Mouse (Mus musculus) adrenal gland, adult 2 months (tissue): ENCODE results near the gene Gm49358. TPM values are rescaled to one million over a fixed set of nuclear protein-coding genes. Genes with fewer than 3 reads are reported as not detected.

Experiments
- DNase-seq: peaks from one replicate; pipeline ENCODE4 v3.0.0; 2021
- polyA plus RNA-seq: library from polyadenylated mRNA; depleted of rRNA; stranded (reverse); fragments of >200 nt; gene quantifications from 2 replicates; pipeline ENCODE4 v1.2.3, GENCODE M21; 2012
- total RNA-seq, 2 experiments: library from RNA; stranded (reverse); gene quantifications; 2 replicates each; pipeline ENCODE4 v1.2.3; 2021

The Gm49358 gene
- total and polyA plus RNA-seq, 3 experiments, result 20.1 to 23.6 TPM; not detected in 1

- DNase-seq, result peak; percentile 99
Observed at GRCm38 (mm10) chr10:86778398-86779116, 14.8 kb downstream of the Gm49358 start, which contains the start of gene Nt5dc3. Nt5dc3 (plus strand) TSS chr10:86779005.

DNA sequence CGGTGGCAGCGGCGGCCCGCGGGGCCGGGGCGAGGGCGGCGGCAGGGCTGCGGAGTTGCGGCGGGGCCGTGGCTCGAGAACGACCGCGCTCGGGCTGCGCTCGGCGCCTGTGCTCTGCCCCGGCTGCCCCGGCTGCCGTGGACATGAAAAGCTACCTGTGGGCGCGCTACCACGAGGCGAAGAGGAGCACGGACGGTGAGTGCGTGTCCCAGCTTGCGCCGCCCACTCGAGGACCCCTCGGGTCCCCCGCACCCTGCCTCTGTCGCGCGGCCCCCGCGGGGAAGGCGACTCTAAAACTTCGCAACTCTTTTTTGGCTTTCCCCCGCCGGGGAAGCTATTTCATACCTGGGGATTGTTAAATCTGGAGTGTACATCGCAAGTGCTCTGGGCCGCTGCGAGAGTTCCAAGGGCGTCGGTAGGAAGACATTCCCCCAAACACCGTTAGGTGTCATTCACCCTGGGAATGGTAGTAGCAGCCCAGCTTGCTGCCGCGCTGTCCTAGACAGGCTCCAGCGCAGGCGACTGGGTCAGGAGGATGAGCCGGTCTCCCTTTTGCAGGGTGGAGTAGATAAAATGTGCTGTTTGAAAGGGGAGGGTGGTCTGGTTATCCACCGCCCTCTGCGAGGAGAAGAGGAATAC lies 15.5 kb downstream of the Gm49358 start:
- peak; percentile 64 for DNase-seq

GRCm38 (mm10) chr10:86779816-86780500 lies 16.2 kb downstream of the Gm49358 start:
- DNase-seq, result no peak

DNA sequence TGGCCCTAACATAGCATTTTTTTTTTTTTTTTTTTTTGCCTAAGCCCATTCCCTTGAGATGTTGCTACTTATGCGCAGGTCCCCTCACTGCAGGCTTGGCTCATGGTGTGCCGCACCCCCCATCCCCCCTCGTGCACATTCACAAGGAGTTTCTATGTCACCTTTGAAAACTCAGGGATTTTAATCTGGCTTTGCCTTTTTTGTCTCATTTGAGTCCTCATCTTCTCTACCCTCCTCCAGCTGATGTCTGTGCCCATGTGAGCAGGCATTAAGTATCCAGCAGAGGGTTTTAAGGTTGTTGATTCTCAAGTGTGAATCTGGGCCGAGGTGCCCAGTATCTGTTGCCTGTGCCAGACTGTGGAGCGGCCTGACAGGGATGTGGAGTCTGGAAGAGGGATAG lies 17.9 kb downstream of the Gm49358 start:
- DNase-seq, result no peak

DNA sequence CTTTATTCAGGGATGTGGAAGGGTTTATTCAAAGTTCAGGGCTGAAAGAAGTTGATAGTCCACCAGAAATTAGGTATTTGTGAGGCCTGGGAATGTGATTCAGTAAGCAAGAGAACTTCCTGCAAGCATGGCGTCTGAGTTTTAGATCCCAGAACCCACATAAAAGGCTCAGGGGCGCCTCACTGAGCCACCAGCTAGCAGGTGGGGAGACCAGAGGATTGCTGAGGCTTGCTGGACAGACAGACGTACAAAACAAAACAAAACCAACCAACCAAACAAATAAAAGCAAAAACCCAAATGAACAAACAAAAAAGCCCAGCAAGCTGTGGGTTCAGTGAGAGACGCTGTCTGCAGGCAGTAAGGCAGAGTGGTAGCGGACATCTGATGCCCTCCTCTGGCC lies 18.9 kb downstream of the Gm49358 start:
- DNase-seq, result no peak

DNA sequence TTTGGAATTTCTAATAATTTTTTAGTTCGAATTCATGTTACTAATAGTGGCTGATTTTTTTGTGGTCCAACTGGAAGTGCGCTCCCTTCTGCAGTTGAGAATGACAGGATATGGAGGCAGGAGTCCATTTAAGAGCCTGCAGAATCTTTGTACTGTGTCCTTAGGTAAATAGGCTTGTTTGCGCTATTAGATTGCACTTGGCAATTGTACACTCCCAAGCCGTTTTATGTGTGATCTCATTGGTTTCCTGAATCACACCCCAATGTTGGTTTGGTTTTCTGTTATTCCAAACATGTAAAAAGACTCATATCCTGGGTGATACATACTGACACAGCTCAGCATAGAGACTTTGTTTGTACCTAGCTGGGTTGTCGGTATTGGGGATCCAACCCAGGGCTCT lies 19.8 kb downstream of the Gm49358 start:
- DNase-seq, result no peak

DNA sequence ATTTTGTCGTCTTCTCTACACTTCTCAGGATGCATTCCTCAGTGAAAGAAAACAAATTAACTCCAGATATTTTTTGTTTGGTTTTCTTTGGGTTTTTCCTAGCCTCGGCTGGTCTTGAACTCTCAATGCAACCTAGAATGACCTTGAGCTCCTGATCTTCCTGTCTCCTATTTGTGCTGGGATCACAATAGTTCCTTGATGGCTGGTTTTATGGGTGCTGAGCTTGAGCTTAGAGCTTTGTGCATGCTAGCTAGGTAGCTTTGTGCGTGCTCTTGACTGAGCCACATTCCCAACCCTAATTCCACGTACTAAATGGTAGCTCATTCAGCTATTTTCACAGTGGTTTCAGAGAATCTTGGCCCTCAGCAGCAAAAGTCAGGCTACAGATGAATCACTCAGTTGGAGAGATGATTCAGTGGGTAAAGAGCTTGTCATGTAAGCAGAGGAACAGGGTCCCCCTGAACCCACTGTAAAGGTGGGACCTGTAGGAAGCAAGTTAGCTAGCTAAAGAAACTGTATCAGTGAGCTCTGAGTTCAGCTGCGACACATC lies 20.4 kb downstream of the Gm49358 start:
- peak; percentile 40 for DNase-seq

GRCm38 (mm10) chr10:86785396-86785795 lies 21.6 kb downstream of the Gm49358 start:
- DNase-seq, result peak; percentile 15

DNA sequence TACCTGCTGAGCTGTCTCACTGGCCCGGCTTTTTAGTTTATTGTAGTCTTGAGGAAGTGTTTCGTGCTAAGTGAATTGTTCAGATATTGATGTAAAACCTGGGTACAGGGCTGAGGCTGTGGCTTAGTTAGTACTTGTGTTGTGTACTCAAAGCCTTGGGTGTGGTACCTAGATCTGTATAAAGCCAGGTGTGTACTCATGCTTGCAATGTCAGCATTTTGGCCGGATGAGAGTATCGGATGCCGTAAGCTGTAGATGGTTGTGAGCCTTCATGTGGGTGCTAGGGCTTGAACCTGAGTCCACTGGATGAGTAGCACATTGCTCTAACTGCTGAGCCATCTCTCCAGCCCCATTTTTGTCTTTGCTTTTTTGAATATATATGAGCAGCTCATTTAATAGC lies 22.3 kb downstream of the Gm49358 start:
- DNase-seq, result no peak

DNA sequence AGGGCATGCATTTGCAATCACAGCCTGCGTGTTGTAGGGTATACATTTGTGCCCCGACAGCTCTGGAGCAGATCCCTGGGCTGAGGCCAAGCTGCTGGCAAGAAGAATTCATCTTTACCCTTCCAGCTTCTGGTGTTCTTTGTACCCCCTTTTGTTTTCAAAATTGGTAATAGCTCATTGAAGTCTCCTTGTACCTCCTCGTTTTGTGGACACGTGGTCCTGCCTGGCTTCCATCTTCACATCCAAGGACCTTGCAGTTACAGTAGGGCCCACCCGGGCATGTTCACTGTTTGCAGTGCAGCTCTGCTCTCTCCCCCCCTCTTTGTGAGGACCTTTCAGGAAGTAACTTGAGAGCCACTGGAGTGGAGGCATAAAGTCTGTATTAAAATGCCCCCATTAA lies 24.4 kb downstream of the Gm49358 start:
- DNase-seq, result peak; percentile 32

DNA sequence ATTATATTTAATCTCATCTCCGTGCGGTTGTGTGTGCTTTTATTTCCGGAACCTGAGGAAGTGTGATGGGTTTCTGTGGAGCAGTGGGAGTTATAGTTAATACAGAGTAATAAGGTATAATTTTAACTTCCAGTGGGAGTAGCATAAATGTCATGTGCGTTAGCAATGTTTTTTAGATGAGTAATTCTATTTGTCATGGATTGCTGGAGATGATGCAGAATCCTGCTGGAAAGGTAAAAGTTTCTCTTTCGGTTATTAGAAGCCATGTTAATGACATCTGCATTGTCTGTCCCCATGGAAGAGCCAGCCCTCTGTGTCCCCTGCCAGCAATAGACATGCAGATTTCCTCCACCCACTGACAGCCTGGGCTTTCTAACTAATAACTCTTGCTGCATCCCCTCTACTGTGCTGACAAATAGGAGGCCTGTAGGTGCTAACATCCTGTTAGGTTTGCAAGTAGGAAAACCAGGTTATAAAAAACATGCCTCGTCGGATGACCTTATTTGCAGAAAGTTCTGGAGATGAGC lies 25.4 kb downstream of the Gm49358 start:
- DNase-seq, result no peak

DNA sequence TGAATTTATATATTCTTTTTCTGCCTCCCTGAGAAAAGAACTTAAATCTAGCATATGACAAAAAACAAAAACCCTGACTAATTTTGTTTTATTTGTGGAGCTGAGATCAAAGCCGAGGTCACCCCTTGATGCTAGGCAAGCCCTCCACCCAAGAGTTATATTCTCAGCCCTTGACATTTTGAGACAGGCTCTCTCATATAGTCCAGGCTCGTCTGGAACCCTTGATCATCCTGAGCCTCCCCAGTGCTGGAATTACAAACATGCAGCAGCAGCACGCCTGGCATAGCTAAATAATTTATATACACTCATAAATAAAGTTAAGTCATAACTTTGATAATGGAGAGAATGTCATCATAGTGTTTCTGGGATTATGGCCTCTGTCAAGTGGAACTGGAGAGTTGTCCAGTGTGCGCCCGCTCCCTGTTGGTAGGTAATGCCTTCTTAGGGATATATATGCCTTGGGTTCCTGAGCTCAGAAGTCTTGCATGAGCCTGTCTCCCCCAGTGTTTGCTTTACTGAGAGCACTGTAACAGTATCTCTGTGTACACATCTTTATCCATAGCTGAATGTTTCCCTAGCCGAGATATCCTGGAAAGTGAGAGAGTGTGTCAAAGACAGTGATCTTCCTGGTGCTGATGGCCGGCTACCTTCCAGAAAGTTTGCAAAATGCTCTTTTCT lies 27.9 kb downstream of the Gm49358 start:
- DNase-seq, result peak; percentile 54

GRCm38 (mm10) chr10:86793509-86793951 lies 29.8 kb downstream of the Gm49358 start:
- DNase-seq, result peak; percentile 77

- no peak for DNase-seq
Observed at GRCm38 (mm10) chr10:86794196-86794595, 30.4 kb downstream of the Gm49358 start.

DNA sequence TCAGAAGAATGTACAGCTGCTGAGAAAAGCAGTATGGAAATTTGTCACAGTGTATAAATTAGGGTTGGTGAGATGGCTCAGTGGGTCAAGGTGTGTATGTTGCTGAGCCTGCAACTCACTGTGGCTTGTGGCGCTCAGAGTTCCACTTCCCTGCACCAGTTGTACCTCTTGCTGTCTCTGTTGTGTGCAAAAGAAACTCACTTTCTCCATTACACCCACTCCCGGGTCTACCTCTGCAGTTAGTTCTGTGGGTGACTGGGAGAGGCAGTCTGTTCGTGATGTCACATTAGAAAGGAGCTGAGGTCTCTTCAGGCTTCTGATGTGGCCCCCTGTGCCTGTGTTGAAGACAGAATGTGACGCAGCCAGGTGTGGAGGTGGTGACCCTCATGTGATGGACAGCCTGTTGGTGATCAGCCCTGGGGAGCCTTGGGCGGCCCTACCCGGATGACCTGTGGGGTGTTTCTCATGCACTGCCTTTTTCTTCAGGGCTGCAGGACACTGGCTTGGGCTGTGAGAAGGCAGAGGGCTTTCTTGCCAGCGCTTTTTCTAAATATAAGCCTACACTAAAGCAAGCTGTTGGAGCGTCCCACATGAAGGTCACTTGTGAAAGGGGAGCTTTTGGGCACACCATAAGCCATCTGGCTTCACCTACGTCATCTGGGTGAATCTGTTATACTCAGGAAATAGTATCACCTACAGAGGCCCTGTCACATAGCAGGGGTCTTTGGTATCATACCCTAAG lies 31.2 kb downstream of the Gm49358 start:
- peak; percentile 37 for DNase-seq

GRCm38 (mm10) chr10:86796073-86796741 lies 32.4 kb downstream of the Gm49358 start:
- no peak for DNase-seq

- no peak for DNase-seq
Observed at GRCm38 (mm10) chr10:86807362-86807761, 43.6 kb downstream of the Gm49358 start.

DNA sequence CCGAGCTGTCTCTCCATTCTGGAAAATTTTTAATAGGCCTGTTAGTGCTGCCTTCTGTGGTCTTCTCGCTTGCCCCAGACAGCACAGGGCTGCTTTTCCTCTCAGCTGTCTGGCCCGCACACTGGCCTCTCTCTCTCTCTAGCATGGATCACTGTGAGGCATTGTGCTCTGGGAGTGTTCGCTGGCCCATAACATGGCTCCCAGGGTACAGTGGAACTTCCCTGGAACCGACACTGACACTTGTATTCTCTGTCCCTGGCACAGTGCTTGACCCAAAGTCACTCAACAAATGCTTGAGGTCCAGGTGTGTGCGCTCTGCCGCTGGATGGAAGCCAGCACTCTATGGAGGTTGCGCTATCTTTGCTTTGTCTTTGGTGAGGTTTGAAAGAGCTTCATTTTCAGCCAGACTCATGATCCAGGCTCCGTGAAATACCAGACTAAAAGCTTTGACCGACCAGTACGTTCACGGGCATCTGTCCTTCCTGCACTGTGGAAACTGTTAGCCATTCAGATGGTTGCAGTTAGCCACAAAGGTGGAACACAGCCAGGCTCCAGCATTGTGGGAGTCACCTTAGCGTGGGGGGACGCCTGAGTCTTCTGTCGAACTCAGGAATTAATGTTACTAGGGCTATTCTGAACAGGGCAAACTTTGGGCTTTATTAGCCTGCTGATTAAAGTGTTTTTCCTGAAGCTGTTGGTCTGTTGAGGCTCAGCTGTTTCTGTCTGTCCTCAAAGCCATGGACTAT lies 44.4 kb downstream of the Gm49358 start:
- DNase-seq, result no peak

DNA sequence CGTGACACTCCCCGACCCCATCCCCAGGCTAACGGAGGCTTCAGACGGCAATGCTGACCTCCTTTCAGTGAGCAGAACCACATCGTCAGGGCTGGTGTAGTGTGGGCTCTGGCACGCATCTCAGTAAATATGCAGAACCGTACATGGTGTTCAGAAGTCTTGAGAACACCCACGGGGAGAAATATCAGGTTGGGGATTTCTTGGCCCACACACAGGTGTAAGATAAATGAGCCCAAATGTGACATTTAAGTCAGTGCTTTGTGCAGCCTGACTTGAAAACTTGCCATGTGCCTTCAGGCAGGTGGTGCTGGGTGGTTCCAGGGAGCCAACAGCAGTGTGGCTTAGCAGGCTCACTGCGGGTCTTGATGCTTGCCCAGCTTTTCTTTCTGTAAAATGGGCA lies 46.2 kb downstream of the Gm49358 start:
- DNase-seq, result no peak

- DNase-seq, result no peak
Observed at GRCm38 (mm10) chr10:86810612-86811011, 46.8 kb downstream of the Gm49358 start.
